Mouse (Mus musculus) liver, postnatal 0 days (tissue): ENCODE measurements around the gene Mgat4a.

Experiments
- CTCF ChIP-seq: sonication (generic); IDR thresholded peaks from 2 replicates; pipeline ENCODE4 v1.5.1; 2016; ENCODE audit warnings: antibody characterized with exemption, low read depth
- EP300 ChIP-seq: IDR thresholded peaks from 2 replicates; pipeline ENCODE4 v1.6.1; 2016; ENCODE audit warnings: antibody characterized with exemption, low read depth, mild to moderate bottlenecking

DNA sequence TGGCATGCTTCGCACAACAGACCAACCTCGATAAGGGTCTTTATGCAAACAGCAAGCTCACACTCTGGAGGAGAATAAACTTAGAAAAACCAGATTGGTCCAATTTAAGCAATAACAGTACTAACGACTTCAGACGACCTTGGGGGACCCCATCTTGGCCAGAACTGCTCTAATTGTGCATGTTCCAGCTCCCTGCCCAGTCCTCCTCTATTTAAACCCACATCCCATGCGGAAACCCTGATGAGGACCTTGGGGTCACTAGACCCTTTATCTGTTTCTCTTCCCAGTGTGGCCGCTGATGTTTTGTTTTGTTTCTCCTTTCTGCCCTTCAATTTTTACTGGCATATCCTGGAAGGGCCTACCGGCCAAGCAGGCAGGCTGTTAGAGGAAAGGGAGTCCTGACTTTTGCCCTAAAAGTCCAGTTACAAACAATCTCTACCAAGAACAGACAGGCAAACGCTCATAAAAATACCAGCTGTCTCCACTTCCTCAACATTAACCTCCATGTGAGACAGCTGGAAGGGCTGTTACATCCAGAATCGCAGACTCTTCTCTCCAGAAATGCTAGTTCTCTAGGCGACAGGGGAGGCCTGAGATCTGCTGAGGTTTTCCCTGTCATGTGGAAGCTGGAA lies 36.0 kb downstream of the Mgat4a start:
- TF ChIP-seq EP300: no peak
- TF ChIP-seq CTCF: no peak
